Mouse (Mus musculus): ENCODE results near the gene Gm43517. TPM values are rescaled to one million over a fixed set of nuclear protein-coding genes. Genes with fewer than 3 reads are reported as not detected.

The Gm43517 gene
- polyA plus RNA-seq, 1 experiment = not detected

GRCm38 (mm10) chr12:49392041-49392390, 7.0 kb downstream of the Gm43517 start:
- no peak overlapping the region for H3K4me3 ChIP-seq (replicated peaks; ENCODE audit: extremely low read depth, low read depth, low read length)
- 7% methylated on average over 10 of the region's 10 CpGs for WGBS
- no peak for DNase-seq
- no peaks in the 10 kb centered on the region for H3K4me1 ChIP-seq (ENCODE audit: control insufficient read depth, insufficient read depth, low read length)
- no peak for TF ChIP-seq POLR2A (IDR thresholded peaks at IDR 0.05; ENCODE audit: borderline replicate concordance, extremely low read depth, low read depth, low read length)
- no peak for TF ChIP-seq CTCF (IDR thresholded peaks at IDR 0.05; ENCODE audit: insufficient read depth, low read length)

- no peak for DNase-seq
- Histone ChIP-seq H3K4me1 (ENCODE audit: control insufficient read depth, insufficient read depth, low read length) (no peaks in the 10 kb centered on the region), H3K4me3 (replicated peaks; ENCODE audit: extremely low read depth, low read depth, low read length) (no peak overlapping the region)
- TF ChIP-seq CTCF (IDR thresholded peaks at IDR 0.05; ENCODE audit: insufficient read depth, low read length) (no peak), POLR2A (IDR thresholded peaks at IDR 0.05; ENCODE audit: borderline replicate concordance, extremely low read depth, low read depth, low read length) (no peak)
- 13% methylated on average over 5 of the region's 5 CpGs for WGBS
These were observed 7.9 kb downstream of the Gm43517 start for GRCm38 (mm10) chr12:49392876-49393275.

- no peaks in the 10 kb centered on the region for H3K4me1 ChIP-seq (ENCODE audit: control insufficient read depth, insufficient read depth, low read length)
- DNase-seq = no peak
- no peak for TF ChIP-seq POLR2A (IDR thresholded peaks at IDR 0.05; ENCODE audit: borderline replicate concordance, extremely low read depth, low read depth, low read length)
- no peak for TF ChIP-seq CTCF (IDR thresholded peaks at IDR 0.05; ENCODE audit: insufficient read depth, low read length)
- 27% methylated on average over 3 of the region's 3 CpGs for WGBS
- H3K4me3 ChIP-seq (replicated peaks; ENCODE audit: extremely low read depth, low read depth, low read length) = no peak overlapping the region
These were observed 8.7 kb downstream of the Gm43517 start for GRCm38 (mm10) chr12:49393639-49394038.

- WGBS = 7% methylated on average over 1 of the region's 1 CpGs
- no peak for DNase-seq
- TF ChIP-seq CTCF (IDR thresholded peaks at IDR 0.05; ENCODE audit: insufficient read depth, low read length) = no peak
- TF ChIP-seq POLR2A (IDR thresholded peaks at IDR 0.05; ENCODE audit: borderline replicate concordance, extremely low read depth, low read depth, low read length) = no peak
- no peak overlapping the region for H3K4me3 ChIP-seq (replicated peaks; ENCODE audit: extremely low read depth, low read depth, low read length)
- no peaks in the 10 kb centered on the region for H3K4me1 ChIP-seq (ENCODE audit: control insufficient read depth, insufficient read depth, low read length)
These were observed 9.2 kb downstream of the Gm43517 start for GRCm38 (mm10) chr12:49394181-49394580.

GRCm38 (mm10) chr12:49394836-49395235, 9.9 kb downstream of the Gm43517 start:
- WGBS = 5% methylated on average over 17 of the region's 17 CpGs

GRCm38 (mm10) chr12:49395969-49396368, 11.0 kb downstream of the Gm43517 start:
- no peak for DNase-seq
- TF ChIP-seq POLR2A (IDR thresholded peaks at IDR 0.05; ENCODE audit: borderline replicate concordance, extremely low read depth, low read depth, low read length) = no peak
- no peak for TF ChIP-seq CTCF (IDR thresholded peaks at IDR 0.05; ENCODE audit: insufficient read depth, low read length)
- 12% methylated on average over 2 of the region's 2 CpGs for WGBS
- no peak overlapping the region for H3K4me3 ChIP-seq (replicated peaks; ENCODE audit: extremely low read depth, low read depth, low read length)
- H3K4me1 ChIP-seq (ENCODE audit: control insufficient read depth, insufficient read depth, low read length) = no peaks in the 10 kb centered on the region

More at GRCm38 (mm10) chr12:49394836-49395235, 9.9 kb downstream of the Gm43517 start:
- TF ChIP-seq CTCF (IDR thresholded peaks at IDR 0.05; ENCODE audit: insufficient read depth, low read length) (no peak), POLR2A (IDR thresholded peaks at IDR 0.05; ENCODE audit: borderline replicate concordance, extremely low read depth, low read depth, low read length) (no peak)
- no peaks in the 10 kb centered on the region for H3K4me1 ChIP-seq (ENCODE audit: control insufficient read depth, insufficient read depth, low read length)
- no peak overlapping the region for H3K4me3 ChIP-seq (replicated peaks; ENCODE audit: extremely low read depth, low read depth, low read length)
- DNase-seq = no peak

- WGBS = 24% methylated on average over 1 of the region's 1 CpGs
- no peak overlapping the region for H3K4me3 ChIP-seq (replicated peaks; ENCODE audit: extremely low read depth, low read depth, low read length)
- TF ChIP-seq POLR2A (IDR thresholded peaks at IDR 0.05; ENCODE audit: borderline replicate concordance, extremely low read depth, low read depth, low read length) (no peak), CTCF (IDR thresholded peaks at IDR 0.05; ENCODE audit: insufficient read depth, low read length) (no peak)
- DNase-seq = no peak
- H3K4me1 ChIP-seq (ENCODE audit: control insufficient read depth, insufficient read depth, low read length) = no peaks in the 10 kb centered on the region
These were observed 11.8 kb downstream of the Gm43517 start for GRCm38 (mm10) chr12:49396776-49397175.

GRCm38 (mm10) chr12:49397443-49398162, 12.6 kb downstream of the Gm43517 start:
- 30% methylated on average over 4 of the region's 4 CpGs for WGBS
- TF ChIP-seq CTCF (IDR thresholded peaks at IDR 0.05; ENCODE audit: insufficient read depth, low read length) (no peak), POLR2A (IDR thresholded peaks at IDR 0.05; ENCODE audit: borderline replicate concordance, extremely low read depth, low read depth, low read length) (no peak)
- no peak for DNase-seq
- Histone ChIP-seq H3K4me1 (ENCODE audit: control insufficient read depth, insufficient read depth, low read length) (no peaks in the 10 kb centered on the region), H3K4me3 (replicated peaks; ENCODE audit: extremely low read depth, low read depth, low read length) (no peak overlapping the region)

- DNase-seq = no peak
- no peak for TF ChIP-seq CTCF (IDR thresholded peaks at IDR 0.05; ENCODE audit: insufficient read depth, low read length)
- no peak for TF ChIP-seq POLR2A (IDR thresholded peaks at IDR 0.05; ENCODE audit: borderline replicate concordance, extremely low read depth, low read depth, low read length)
- Histone ChIP-seq H3K4me1 (ENCODE audit: control insufficient read depth, insufficient read depth, low read length) (no peaks in the 10 kb centered on the region), H3K4me3 (replicated peaks; ENCODE audit: extremely low read depth, low read depth, low read length) (no peak overlapping the region)
These were observed 13.2 kb downstream of the Gm43517 start for GRCm38 (mm10) chr12:49398163-49398540.

- Histone ChIP-seq H3K4me3 (replicated peaks; ENCODE audit: extremely low read depth, low read depth, low read length) (no peak overlapping the region), H3K4me1 (ENCODE audit: control insufficient read depth, insufficient read depth, low read length) (no peaks in the 10 kb centered on the region)
- WGBS = 18% methylated on average over 3 of the region's 3 CpGs
- TF ChIP-seq POLR2A (IDR thresholded peaks at IDR 0.05; ENCODE audit: borderline replicate concordance, extremely low read depth, low read depth, low read length) (no peak), CTCF (IDR thresholded peaks at IDR 0.05; ENCODE audit: insufficient read depth, low read length) (no peak)
- DNase-seq = no peak
These were observed 13.7 kb downstream of the Gm43517 start for GRCm38 (mm10) chr12:49398636-49399035.

Data from lung, adult 2 months (tissue).